Mouse (Mus musculus) megakaryocyte, embryonic 14.5 days (primary cell): ENCODE data around the gene Gpr88.

Experiments
- FLI1 ChIP-seq: IDR thresholded peaks from 2 replicates; pipeline ENCODE4 v1.6.1; 2012; ENCODE audit warnings: low read length, inconsistent platforms, mixed read lengths
- GATA1 ChIP-seq: IDR thresholded peaks from 3 replicates; pipeline ENCODE4 v1.6.1; 2012; ENCODE audit warnings: mixed read lengths, low read length, inconsistent platforms, borderline replicate concordance

DNA sequence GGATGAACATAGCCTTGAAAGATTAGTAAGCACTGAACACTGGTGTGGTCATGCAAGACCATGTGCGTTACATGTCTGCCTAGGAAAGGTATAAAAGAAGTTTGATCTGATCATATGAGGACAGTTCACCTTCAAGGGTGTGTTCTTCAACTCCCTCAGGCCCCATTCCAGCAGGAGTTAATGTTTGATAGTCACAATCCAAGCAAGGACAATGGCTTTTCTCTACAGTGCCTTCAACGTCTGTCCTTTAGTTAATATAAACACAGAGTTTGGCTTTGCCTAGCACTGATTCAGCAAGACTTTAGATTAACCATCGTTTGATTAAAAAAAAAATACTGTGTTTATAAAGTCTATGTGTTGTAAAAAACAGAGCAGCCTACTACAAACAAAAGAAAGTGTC lies 49.4 kb downstream of the Gpr88 start:
- no peak for TF ChIP-seq FLI1
- TF ChIP-seq GATA1 = no peak
